Mouse (Mus musculus): ENCODE data around the gene Ptprq. TPM values are rescaled to one million over a fixed set of nuclear protein-coding genes. Genes with fewer than 3 reads are reported as not detected.
A peak's percentile ranks its signal among the peaks of the same experiment; 100 is the strongest.

The Ptprq gene
- polyA plus RNA-seq, 1 experiment from 2014 or later, result 0.08 TPM

DNA sequence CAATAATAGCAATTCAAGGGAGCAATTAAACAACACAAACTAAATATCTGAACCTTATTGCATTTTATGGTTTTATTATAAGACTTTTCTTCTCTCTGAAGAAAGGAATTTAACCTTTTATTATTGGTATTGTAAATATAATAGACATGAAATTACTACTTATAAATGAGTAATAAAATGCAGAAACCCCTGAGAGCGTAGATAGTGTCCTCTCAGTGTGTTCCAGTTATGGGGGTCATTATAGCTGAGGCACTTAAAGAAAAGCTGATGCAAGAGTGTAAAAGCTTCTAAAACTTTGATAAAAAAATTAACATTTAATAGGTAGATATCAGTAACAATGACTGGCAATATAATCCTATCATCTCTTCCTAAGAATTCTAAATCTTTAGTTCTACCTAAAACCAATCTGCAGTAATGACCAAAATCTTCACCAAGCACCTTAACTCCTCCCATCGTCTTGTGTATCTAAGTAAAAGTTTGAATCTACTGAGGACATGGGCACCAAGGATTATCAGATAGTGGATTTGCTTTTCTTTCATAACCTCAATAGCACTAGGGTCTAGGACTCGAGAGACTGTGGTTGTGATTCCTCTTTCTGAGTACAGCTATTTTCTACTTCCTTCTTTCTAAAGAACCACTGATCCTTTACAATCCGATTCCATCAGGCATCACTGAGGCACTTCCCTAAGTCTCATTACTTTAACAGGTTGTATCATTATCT is 51.3 kb downstream of the Ptprq start:
- Histone ChIP-seq H3K4me3 (replicated peaks; ENCODE audit: low read length) (no peak overlapping the region), H3K9ac (ENCODE audit: low read length) (no peak overlapping the region), H3K9me3 (replicated peaks; ENCODE audit: control insufficient read depth, low read length) (no peaks in the 10 kb centered on the region), H3K4me1 (ENCODE audit: control insufficient read depth, insufficient read depth, low read length) (no peaks in the 10 kb centered on the region), H3K27ac (ENCODE audit: low read length) (no peak overlapping the region), H3K36me3 (ENCODE audit: control insufficient read depth, insufficient read depth, low read length) (no peaks in the 10 kb centered on the region), H3K27me3 (ENCODE audit: control insufficient read depth, insufficient read depth, low read length) (no peaks in the 10 kb centered on the region), H3K4me2 (ENCODE audit: low read depth, low read length) (no peak overlapping the region)
- WGBS, result 85% methylated on average over 4 of the region's 4 CpGs
- ATAC-seq (ENCODE audit: insufficient read depth, low FRiP score), result no peak

DNA sequence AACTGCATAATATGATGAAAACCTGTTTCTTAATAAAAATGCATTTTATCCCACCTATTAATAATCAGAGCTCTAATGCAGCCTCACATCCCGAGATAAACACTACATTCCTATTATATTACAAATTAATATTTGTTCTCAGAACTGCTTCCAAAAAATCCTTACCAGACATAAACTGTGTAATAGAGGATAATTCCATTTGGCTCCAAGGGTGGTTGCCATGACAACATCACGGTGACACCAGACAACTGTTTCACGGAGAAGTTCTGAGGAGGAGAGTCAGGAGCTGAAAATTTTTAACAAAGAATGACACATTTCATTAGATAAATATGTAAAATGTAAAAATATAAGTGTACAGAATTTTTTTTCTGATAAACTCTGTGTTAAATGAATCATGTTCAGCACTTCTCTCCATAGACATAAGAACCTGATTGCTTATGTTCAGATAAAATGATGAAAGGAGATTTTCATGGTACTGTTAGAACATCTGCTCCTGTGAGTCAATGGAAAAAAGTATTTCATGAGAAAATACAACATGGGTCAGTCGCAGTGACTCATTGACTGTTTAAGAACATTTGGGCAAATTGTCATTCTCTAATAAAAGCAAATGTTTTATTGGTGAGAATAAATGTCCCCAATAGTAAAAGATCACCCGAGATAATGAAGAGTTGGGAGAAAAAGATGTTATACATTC is 57.3 kb downstream of the Ptprq start:
- Histone ChIP-seq H3K4me3 (replicated peaks; ENCODE audit: low read length) (no peak overlapping the region), H3K9me3 (replicated peaks; ENCODE audit: control insufficient read depth, low read length) (no peaks in the 10 kb centered on the region), H3K36me3 (ENCODE audit: control insufficient read depth, insufficient read depth, low read length) (no peaks in the 10 kb centered on the region), H3K9ac (ENCODE audit: low read length) (no peak overlapping the region), H3K4me1 (ENCODE audit: control insufficient read depth, insufficient read depth, low read length) (no peaks in the 10 kb centered on the region), H3K27me3 (ENCODE audit: control insufficient read depth, insufficient read depth, low read length) (no peaks in the 10 kb centered on the region), H3K4me2 (ENCODE audit: low read depth, low read length) (no peak overlapping the region), H3K27ac (ENCODE audit: low read length) (no peak overlapping the region)
- 35% methylated on average over 5 of the region's 5 CpGs for WGBS
- ATAC-seq (ENCODE audit: insufficient read depth, low FRiP score), result peak; percentile 80; the same call in 1 of the 2 replicates

- Histone ChIP-seq H3K4me2 (ENCODE audit: low read depth, low read length) (no peak overlapping the region), H3K4me1 (ENCODE audit: control insufficient read depth, insufficient read depth, low read length) (no peaks in the 10 kb centered on the region), H3K36me3 (ENCODE audit: control insufficient read depth, insufficient read depth, low read length) (no peaks in the 10 kb centered on the region), H3K9ac (ENCODE audit: low read length) (no peak overlapping the region), H3K27ac (ENCODE audit: low read length) (no peak overlapping the region), H3K4me3 (replicated peaks; ENCODE audit: low read length) (no peak overlapping the region), H3K9me3 (replicated peaks; ENCODE audit: control insufficient read depth, low read length) (no peaks in the 10 kb centered on the region), H3K27me3 (ENCODE audit: control insufficient read depth, insufficient read depth, low read length) (no peaks in the 10 kb centered on the region)
- WGBS, result 54% methylated on average over 3 of the region's 3 CpGs
- 0 out of 2 replicates have a peak, but pooled peaks have one; percentile 17 for ATAC-seq (ENCODE audit: insufficient read depth, low FRiP score)
Measured at GRCm38 (mm10) chr10:107661970-107662369, 57.9 kb downstream of the Ptprq start.

DNA sequence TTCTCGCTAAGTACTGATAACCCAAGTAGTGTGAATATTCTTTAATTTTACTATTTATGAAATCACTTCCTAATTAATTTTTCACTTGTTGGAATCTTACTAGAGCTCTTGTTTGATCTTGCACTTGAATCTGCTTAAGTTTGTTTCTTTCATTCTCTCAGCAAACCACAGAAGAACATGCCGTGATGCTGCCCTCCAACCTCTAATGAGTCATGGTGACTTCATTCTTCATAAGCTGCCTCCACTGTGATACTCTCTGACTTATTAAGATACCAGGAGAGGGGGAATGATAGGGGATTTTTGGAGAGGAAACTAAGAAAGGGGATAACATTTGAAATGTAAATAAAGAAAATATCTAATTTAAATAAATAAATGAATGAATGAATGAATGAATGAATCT is 60.7 kb downstream of the Ptprq start:
- Histone ChIP-seq H3K36me3 (ENCODE audit: control insufficient read depth, insufficient read depth, low read length) (no peaks in the 10 kb centered on the region), H3K9ac (ENCODE audit: low read length) (no peak overlapping the region), H3K4me3 (replicated peaks; ENCODE audit: low read length) (no peak overlapping the region), H3K27me3 (ENCODE audit: control insufficient read depth, insufficient read depth, low read length) (no peaks in the 10 kb centered on the region), H3K4me2 (ENCODE audit: low read depth, low read length) (no peak overlapping the region), H3K27ac (ENCODE audit: low read length) (no peak overlapping the region), H3K4me1 (ENCODE audit: control insufficient read depth, insufficient read depth, low read length) (no peaks in the 10 kb centered on the region), H3K9me3 (replicated peaks; ENCODE audit: control insufficient read depth, low read length) (no peaks in the 10 kb centered on the region)
- 77% methylated on average over 2 of the region's 2 CpGs for WGBS
- ATAC-seq (ENCODE audit: insufficient read depth, low FRiP score), result no peak

DNA sequence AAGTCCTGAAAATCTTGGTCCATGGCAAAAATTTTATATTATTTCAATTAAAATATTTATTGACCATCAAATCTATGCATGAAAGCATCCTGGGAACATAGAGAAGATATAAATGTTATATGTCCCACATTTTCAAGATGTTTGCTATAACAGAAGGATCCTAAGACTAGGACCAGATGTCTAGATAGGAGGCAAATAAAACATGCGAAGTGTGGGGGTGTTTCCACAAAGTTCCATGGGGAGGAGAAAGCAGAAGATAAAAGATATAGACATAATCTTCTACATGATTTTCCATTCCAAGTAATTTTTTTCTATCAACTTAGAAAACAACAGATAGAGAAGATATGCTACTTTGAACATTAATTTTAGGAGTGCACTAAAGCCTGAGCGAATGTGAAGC is 70.2 kb downstream of the Ptprq start:
- H3K27me3 ChIP-seq (ENCODE audit: control insufficient read depth, insufficient read depth, low read length), result no peaks in the 10 kb centered on the region
- no peak for ATAC-seq (ENCODE audit: insufficient read depth, low FRiP score)
- no peaks in the 10 kb centered on the region for H3K4me1 ChIP-seq (ENCODE audit: control insufficient read depth, insufficient read depth, low read length)
- H3K9ac ChIP-seq (ENCODE audit: low read length), result no peak overlapping the region
- H3K27ac ChIP-seq (ENCODE audit: low read length), result no peak overlapping the region
- H3K9me3 ChIP-seq (replicated peaks; ENCODE audit: control insufficient read depth, low read length), result no peaks in the 10 kb centered on the region
- H3K4me2 ChIP-seq (ENCODE audit: low read depth, low read length), result no peak overlapping the region
- no peaks in the 10 kb centered on the region for H3K36me3 ChIP-seq (ENCODE audit: control insufficient read depth, insufficient read depth, low read length)
- H3K4me3 ChIP-seq (replicated peaks; ENCODE audit: low read length), result no peak overlapping the region
- 85% methylated on average over 2 of the region's 2 CpGs for WGBS

DNA sequence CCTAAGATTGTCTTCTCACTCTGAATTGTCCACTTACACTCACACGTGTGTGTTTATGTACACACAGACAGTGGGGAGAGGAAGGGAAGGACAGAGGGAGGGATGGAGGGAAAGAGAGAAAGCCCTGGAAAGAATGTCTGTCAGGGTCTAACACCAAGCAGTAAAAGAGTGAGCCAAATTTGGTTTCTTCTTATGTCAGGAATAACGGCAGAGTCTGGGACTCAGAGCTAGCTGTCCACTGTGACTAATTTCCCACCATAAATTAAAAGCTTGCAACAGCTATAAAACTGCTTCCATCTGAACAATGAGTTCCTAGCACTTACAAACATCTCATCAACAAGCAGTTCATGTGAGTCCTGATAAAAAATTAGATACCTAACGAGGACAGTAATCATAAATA is 91.7 kb downstream of the Ptprq start:
- no peak for ATAC-seq (ENCODE audit: insufficient read depth, low FRiP score)
- no peaks in the 10 kb centered on the region for H3K9me3 ChIP-seq (replicated peaks; ENCODE audit: control insufficient read depth, low read length)
- WGBS, result 55% methylated on average over 3 of the region's 3 CpGs
- no peak overlapping the region for H3K27ac ChIP-seq (ENCODE audit: low read length)
- H3K4me3 ChIP-seq (replicated peaks; ENCODE audit: low read length), result no peak overlapping the region
- H3K9ac ChIP-seq (ENCODE audit: low read length), result no peak overlapping the region
- no peaks in the 10 kb centered on the region for H3K4me1 ChIP-seq (ENCODE audit: control insufficient read depth, insufficient read depth, low read length)
- H3K27me3 ChIP-seq (ENCODE audit: control insufficient read depth, insufficient read depth, low read length), result no peaks in the 10 kb centered on the region
- no peaks in the 10 kb centered on the region for H3K36me3 ChIP-seq (ENCODE audit: control insufficient read depth, insufficient read depth, low read length)
- no peak overlapping the region for H3K4me2 ChIP-seq (ENCODE audit: low read depth, low read length)

GRCm38 (mm10) chr10:107626648-107627047 is 93.2 kb downstream of the Ptprq start:
- Histone ChIP-seq H3K9ac (ENCODE audit: low read length) (no peak overlapping the region), H3K27me3 (ENCODE audit: control insufficient read depth, insufficient read depth, low read length) (no peaks in the 10 kb centered on the region), H3K4me3 (replicated peaks; ENCODE audit: low read length) (no peak overlapping the region), H3K4me1 (ENCODE audit: control insufficient read depth, insufficient read depth, low read length) (no peaks in the 10 kb centered on the region), H3K4me2 (ENCODE audit: low read depth, low read length) (no peak overlapping the region), H3K27ac (ENCODE audit: low read length) (no peak overlapping the region), H3K9me3 (replicated peaks; ENCODE audit: control insufficient read depth, low read length) (no peaks in the 10 kb centered on the region), H3K36me3 (ENCODE audit: control insufficient read depth, insufficient read depth, low read length) (no peaks in the 10 kb centered on the region)
- no peak for ATAC-seq (ENCODE audit: insufficient read depth, low FRiP score)
- 29% methylated on average over 1 of the region's 1 CpGs for WGBS

DNA sequence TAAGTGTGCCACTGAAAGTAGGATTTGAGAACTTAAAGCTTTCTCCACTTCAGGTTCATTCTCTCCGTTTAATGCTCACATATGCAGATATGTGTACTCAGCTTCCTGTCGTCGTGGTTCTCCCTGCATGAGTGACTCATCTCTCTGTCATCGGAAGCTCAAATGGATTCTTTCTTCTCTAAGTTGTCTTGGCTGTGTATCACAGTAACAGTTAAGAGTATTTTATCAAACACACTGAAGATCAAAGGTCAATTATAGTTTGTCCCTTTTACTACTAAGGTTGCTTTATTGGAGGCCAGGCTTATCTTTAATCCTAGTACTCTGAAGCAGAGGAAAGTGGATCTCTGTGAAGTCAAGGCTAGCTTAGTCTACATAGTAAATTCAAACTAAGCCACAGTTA is 95.6 kb downstream of the Ptprq start:
- 74% methylated on average over 4 of the region's 4 CpGs for WGBS
- H3K4me1 ChIP-seq (ENCODE audit: control insufficient read depth, insufficient read depth, low read length), result no peaks in the 10 kb centered on the region
- no peak overlapping the region for H3K4me2 ChIP-seq (ENCODE audit: low read depth, low read length)
- H3K27ac ChIP-seq (ENCODE audit: low read length), result no peak overlapping the region
- no peaks in the 10 kb centered on the region for H3K36me3 ChIP-seq (ENCODE audit: control insufficient read depth, insufficient read depth, low read length)
- no peak for ATAC-seq (ENCODE audit: insufficient read depth, low FRiP score)
- no peaks in the 10 kb centered on the region for H3K9me3 ChIP-seq (replicated peaks; ENCODE audit: control insufficient read depth, low read length)
- H3K4me3 ChIP-seq (replicated peaks; ENCODE audit: low read length), result no peak overlapping the region
- no peak overlapping the region for H3K9ac ChIP-seq (ENCODE audit: low read length)
- H3K27me3 ChIP-seq (ENCODE audit: control insufficient read depth, insufficient read depth, low read length), result no peaks in the 10 kb centered on the region

DNA sequence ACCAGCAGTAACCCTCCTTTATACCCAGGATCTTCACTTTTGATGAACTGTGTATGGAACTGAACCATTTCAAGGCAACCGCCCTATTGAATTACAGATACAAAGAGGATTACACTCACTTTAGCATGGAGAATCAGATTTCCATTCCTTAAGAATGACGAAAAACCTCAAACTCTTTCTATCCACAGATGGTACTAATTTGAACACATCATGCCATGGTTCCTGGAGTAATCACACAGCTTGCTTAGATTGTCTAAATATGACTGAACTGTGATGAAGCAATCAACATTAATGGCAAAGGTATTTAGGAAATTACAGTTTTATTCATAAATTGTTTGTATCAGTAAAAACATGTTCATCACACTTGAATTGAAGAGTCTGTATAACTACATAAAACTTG is 104.4 kb downstream of the Ptprq start:
- WGBS, result 84% methylated on average over 2 of the region's 2 CpGs
- Histone ChIP-seq H3K9me3 (replicated peaks; ENCODE audit: control insufficient read depth, low read length) (no peaks in the 10 kb centered on the region), H3K9ac (ENCODE audit: low read length) (no peak overlapping the region), H3K4me2 (ENCODE audit: low read depth, low read length) (no peak overlapping the region), H3K4me3 (replicated peaks; ENCODE audit: low read length) (no peak overlapping the region), H3K27ac (ENCODE audit: low read length) (no peak overlapping the region), H3K36me3 (ENCODE audit: control insufficient read depth, insufficient read depth, low read length) (no peaks in the 10 kb centered on the region), H3K4me1 (ENCODE audit: control insufficient read depth, insufficient read depth, low read length) (no peaks in the 10 kb centered on the region), H3K27me3 (ENCODE audit: control insufficient read depth, insufficient read depth, low read length) (no peaks in the 10 kb centered on the region)
- ATAC-seq (ENCODE audit: insufficient read depth, low FRiP score), result no peak
